Mouse (Mus musculus) lung, embryonic 16.5 days (tissue): ENCODE data around the gene Rnf10. TPM values are rescaled to one million over a fixed set of nuclear protein-coding genes. Genes with fewer than 3 reads are reported as not detected.

Experiments
- ATAC-seq: fragments of 200-750 bp; cut with Nextera tagmentation; 2 replicates; pipeline ENCODE4 v1.8.0; 2017; ENCODE audit warnings: low read depth, mild to moderate bottlenecking, moderate library complexity
- H3K27ac ChIP-seq: fragments of 300-500 bp; sonication (generic); 2 replicates; pipeline ENCODE4 v1.5.1; 2014; ENCODE audit warnings: mild to moderate bottlenecking, control low read depth, low read length
- H3K27me3 ChIP-seq: fragments of 300-500 bp; sonication (generic); 2 replicates; pipeline ENCODE4 v1.6.1; 2014; ENCODE audit warnings: low read depth, low read length, mixed read lengths; ENCODE audit not compliant: control insufficient read depth, insufficient read depth
- H3K36me3 ChIP-seq: fragments of 300-500 bp; sonication (generic); 2 replicates; pipeline ENCODE4 v1.6.1; 2014; ENCODE audit warnings: low read length; ENCODE audit not compliant: control insufficient read depth, insufficient read depth
- H3K4me1 ChIP-seq: fragments of 300-500 bp; sonication (generic); replicated peaks from 2 replicates; pipeline ENCODE4 v1.6.1; 2014; ENCODE audit warnings: low read length, mixed read lengths; ENCODE audit not compliant: control insufficient read depth, insufficient read depth
- H3K4me2 ChIP-seq: fragments of 300-500 bp; sonication (generic); 2 replicates; pipeline ENCODE4 v1.6.1; 2014; ENCODE audit warnings: low read depth, low read length, control low read depth
- H3K4me3 ChIP-seq: fragments of 300-500 bp; sonication (generic); 2 replicates; pipeline ENCODE4 v1.5.1; 2014; ENCODE audit warnings: mild to moderate bottlenecking, low read length, control low read depth
- H3K9ac ChIP-seq: fragments of 300-500 bp; sonication (generic); 2 replicates; pipeline ENCODE4 v1.6.1; 2014; ENCODE audit warnings: low read length, control low read depth
- H3K9me3 ChIP-seq: fragments of 300-500 bp; sonication (generic); 2 replicates; pipeline ENCODE4 v1.6.1; 2016; ENCODE audit warnings: low read length; ENCODE audit not compliant: control insufficient read depth
- WGBS: fragments of 180-500 bp; shearing (Covaris S2); extraction: QIAGEN DNeasy Blood & Tissue Kit; methylation state at CpG from one replicate; pipeline ENCODE4 v1.1.7; 2014; 5-methylcytosine and 5-hydroxymethylcytosine counted together
- polyA plus RNA-seq: library from polyadenylated mRNA; unstranded; fragments of >200 nt; fragmentation: Nextera tagmentation; extraction: Ambion mirVana; gene quantifications from 2 replicates; pipeline ENCODE4 v1.2.1, GENCODE M21; 2015

The Rnf10 gene
- polyA plus RNA-seq, 1 experiment from 2014 or later: 115 TPM

DNA sequence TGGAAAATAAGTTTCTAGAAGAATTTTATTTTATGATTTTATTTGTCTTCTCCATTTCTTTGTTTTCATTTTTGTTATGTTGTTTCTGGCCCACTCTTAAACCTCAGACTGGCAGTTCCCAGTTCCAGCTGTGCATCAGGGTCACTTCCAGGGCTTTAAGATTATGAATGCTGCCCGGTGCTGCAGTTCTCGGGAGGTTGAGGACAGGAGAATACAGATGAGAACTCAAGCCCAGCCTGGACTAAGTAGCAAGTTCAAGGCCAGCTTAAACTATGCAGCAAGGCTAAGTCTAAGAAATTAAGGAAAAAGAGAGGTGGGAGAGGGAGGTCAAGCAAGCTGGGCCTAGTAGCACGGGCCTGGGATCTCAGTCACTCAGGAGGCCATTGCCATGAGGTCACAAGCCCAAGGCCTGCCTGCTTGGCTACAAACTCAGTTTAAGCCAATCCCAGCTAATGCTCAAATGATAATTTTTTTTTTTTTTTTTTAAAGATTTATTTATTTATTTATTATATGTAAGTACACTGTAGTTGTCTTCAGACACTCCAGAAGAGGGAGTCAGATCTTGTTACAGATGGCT is 5.1 kb downstream of the Rnf10 start:
- 74% methylated on average over 3 of the region's 3 CpGs for WGBS
- H3K4me1 ChIP-seq: peaks cover 27% of the 10 kb centered on the region
- no peak overlapping the region for H3K9ac ChIP-seq
- no peak for ATAC-seq
- H3K27me3 ChIP-seq: no peaks in the 10 kb centered on the region
- H3K4me2 ChIP-seq: no peak overlapping the region
- no peak overlapping the region for H3K27ac ChIP-seq
- 0 out of 2 replicates have a peak, but pooled peaks cover 5% of the 10 kb centered on the region for H3K36me3 ChIP-seq
- H3K9me3 ChIP-seq: no peaks in the 10 kb centered on the region
- H3K4me3 ChIP-seq: no peak overlapping the region

DNA sequence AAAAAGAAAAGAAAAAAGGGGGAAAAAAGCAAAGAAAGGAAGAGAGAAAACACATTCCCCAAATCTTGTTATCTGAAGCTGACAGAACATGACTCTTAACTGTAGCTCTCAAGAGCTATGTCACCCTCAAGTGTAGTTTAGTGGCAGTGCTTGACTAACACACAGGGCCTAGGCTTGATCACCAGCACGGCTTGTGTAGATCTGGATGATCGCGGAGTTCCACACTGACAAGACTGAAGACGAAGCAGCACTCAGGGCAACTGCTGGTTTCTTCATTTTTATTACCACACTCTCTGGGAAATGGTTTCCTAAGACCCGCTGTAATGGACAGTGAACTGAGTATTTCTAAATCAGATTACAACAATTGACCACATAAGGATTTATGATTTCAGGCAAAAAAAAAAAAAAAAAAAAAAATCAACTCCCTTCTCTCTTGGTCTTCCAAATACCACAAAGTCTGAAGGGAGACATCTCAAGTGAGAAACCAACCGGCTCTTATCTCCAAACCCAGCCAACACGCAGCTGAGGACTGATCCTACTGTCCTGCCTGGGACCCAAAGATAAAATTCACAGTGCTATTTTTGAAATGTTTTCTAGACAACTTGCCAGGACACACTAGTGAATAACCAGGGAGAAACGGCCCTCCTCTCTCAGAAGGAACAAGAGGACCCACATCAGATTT is 5.8 kb downstream of the Rnf10 start:
- Histone ChIP-seq H3K4me3 (no peak overlapping the region), H3K9me3 (no peaks in the 10 kb centered on the region), H3K9ac (no peak overlapping the region), H3K27me3 (no peaks in the 10 kb centered on the region), H3K4me2 (no peak overlapping the region), H3K4me1 (peaks cover 27% of the 10 kb centered on the region), H3K36me3 (0 out of 2 replicates have a peak, but pooled peaks cover 5% of the 10 kb centered on the region), H3K27ac (no peak overlapping the region)
- 64% methylated on average over 8 of the region's 8 CpGs for WGBS
- ATAC-seq: no peak

DNA sequence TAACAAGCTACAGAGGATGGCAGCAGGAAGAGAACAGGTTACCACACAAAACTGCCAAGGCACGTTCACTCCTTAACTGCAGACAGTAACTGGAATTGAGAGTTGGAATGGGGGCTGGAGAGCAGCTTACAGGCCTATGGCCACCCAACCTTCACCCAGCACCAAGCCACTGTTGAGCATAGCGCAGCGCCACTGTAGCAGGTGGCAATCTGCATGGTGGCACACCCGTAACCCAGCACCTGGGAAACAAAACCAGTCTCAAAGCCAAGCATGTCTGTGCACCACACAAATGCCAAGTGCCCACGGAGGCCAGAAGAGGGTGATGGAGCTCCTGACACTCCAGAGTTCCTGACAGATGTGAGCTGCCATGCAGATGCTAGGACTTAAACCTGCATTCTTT is 6.4 kb downstream of the Rnf10 start:
- H3K36me3 ChIP-seq: 0 out of 2 replicates have a peak, but pooled peaks cover 5% of the 10 kb centered on the region
- WGBS: 88% methylated on average over 5 of the region's 5 CpGs
- no peak overlapping the region for H3K4me3 ChIP-seq
- no peaks in the 10 kb centered on the region for H3K27me3 ChIP-seq
- H3K9me3 ChIP-seq: no peaks in the 10 kb centered on the region
- H3K4me1 ChIP-seq: peaks cover 27% of the 10 kb centered on the region
- H3K27ac ChIP-seq: no peak overlapping the region
- no peak for ATAC-seq
- no peak overlapping the region for H3K4me2 ChIP-seq
- H3K9ac ChIP-seq: no peak overlapping the region

DNA sequence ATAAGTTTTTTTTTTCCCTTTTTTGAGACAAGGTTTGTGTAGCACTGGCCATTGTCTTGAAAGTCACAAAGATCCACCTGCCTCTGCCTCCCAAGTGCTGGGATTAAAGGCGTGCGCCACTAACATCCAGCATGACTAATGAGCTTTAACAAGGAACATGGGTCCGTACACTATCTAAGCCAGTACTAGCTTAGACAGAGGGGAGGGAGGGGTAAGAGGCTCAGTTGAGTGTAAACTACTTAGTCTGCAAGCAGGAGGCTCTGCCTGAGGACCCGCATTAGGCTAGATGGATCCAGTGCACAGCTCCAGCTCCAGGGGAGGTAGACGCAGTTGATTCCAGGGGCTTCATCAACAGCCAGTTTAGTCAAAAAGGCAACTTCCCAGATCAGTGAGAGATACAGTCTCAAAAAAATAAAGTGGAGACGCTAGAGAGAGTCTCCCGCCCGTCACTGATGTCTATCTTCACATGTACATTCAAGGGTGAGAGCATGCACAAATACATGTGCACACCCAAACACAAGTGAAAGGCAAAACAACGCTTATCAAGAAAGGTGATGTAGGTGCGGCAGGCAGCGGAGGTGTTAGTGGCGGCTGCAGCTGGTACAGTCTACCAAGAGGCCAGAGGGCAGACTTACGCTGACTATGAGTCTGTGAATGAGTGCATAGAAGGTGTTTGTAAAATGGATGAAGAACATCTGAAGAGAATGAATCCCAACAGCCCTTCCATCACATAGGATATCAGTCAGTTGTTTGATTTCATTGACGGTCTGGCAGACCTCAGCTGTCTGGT is 10.0 kb downstream of the Rnf10 start:
- Histone ChIP-seq H3K27me3 (no peaks in the 10 kb centered on the region), H3K27ac (no peak overlapping the region), H3K36me3 (peaks cover 17% of the 10 kb centered on the region), H3K4me2 (no peak overlapping the region), H3K9me3 (no peaks in the 10 kb centered on the region), H3K9ac (no peak overlapping the region), H3K4me1 (peaks cover 3% of the 10 kb centered on the region; the same call in 1 of the 2 replicates), H3K4me3 (no peak overlapping the region)
- WGBS: 85% methylated on average over 14 of the region's 14 CpGs
- no peak for ATAC-seq

DNA sequence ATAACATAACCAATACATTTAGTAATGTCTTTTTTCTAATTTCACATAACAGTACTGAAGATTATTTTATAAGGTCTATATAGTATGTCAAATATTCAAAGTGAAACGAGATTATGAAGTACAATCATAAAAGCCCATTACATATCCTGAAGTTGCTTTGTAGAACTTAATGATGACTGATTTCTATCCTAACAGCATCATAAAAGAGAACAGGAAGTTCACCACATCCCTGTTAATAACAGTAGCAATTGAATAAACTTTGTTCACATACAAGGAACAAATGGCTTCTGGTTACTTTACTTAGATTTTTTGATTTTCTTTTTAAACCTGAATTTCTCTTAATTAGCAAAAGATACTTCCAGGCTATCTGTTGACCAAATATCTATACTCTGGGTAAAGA is 10.8 kb downstream of the Rnf10 start:
- Histone ChIP-seq H3K4me1 (no peaks in the 10 kb centered on the region), H3K27ac (no peak overlapping the region), H3K36me3 (peaks cover 23% of the 10 kb centered on the region), H3K27me3 (no peaks in the 10 kb centered on the region), H3K4me2 (no peak overlapping the region), H3K4me3 (no peak overlapping the region), H3K9me3 (no peaks in the 10 kb centered on the region), H3K9ac (no peak overlapping the region)
- ATAC-seq: no peak
- WGBS: 71% methylated on average over 1 of the region's 1 CpGs

DNA sequence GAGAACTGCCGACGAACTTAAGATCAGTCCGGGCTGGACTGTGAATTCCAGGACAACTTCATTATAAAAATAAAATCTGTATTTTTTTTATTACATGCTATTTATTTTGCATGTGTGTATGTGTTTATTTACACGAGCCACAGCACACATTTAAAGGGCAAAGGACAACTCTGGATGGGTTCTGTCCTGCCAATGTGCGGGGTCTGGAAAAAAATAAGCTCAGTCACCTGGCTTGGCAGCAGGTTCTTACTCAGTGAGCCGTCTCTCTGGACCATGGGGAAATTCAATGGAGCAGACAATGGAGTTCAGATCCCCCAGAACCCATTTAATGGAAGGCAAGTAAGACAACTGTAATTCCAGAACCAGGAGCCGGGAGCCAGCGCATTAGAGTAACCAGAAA is 11.6 kb downstream of the Rnf10 start:
- Histone ChIP-seq H3K9me3 (no peaks in the 10 kb centered on the region), H3K4me3 (no peak overlapping the region), H3K36me3 (peaks cover 30% of the 10 kb centered on the region), H3K4me2 (no peak overlapping the region), H3K4me1 (no peaks in the 10 kb centered on the region), H3K9ac (no peak overlapping the region), H3K27me3 (no peaks in the 10 kb centered on the region), H3K27ac (no peak overlapping the region)
- ATAC-seq: no peak
- 88% methylated on average over 8 of the region's 8 CpGs for WGBS

DNA sequence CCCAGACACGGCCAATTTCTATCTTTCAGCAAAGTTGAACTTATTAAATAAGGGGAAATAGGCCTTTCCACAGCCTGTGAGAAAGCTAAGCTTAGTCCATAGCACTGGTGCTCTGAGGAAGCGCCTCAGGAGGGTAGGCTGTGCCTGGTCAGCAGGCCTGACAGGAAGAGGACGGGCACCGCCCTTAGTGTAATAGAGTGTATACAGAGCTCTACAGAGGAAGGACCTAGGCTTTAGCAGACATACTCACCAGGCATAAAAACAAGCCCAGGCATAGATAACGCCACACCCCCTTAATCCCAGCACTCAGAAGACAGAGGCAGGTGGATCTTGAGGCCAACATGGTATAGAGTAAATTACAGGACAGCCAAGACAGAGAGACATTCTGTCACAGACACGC is 12.3 kb downstream of the Rnf10 start:
- 73% methylated on average over 6 of the region's 6 CpGs for WGBS
- Histone ChIP-seq H3K27me3 (no peaks in the 10 kb centered on the region), H3K4me2 (no peak overlapping the region), H3K9ac (no peak overlapping the region), H3K4me1 (no peaks in the 10 kb centered on the region), H3K4me3 (no peak overlapping the region), H3K9me3 (no peaks in the 10 kb centered on the region), H3K27ac (no peak overlapping the region), H3K36me3 (peaks cover 36% of the 10 kb centered on the region)
- ATAC-seq: no peak

DNA sequence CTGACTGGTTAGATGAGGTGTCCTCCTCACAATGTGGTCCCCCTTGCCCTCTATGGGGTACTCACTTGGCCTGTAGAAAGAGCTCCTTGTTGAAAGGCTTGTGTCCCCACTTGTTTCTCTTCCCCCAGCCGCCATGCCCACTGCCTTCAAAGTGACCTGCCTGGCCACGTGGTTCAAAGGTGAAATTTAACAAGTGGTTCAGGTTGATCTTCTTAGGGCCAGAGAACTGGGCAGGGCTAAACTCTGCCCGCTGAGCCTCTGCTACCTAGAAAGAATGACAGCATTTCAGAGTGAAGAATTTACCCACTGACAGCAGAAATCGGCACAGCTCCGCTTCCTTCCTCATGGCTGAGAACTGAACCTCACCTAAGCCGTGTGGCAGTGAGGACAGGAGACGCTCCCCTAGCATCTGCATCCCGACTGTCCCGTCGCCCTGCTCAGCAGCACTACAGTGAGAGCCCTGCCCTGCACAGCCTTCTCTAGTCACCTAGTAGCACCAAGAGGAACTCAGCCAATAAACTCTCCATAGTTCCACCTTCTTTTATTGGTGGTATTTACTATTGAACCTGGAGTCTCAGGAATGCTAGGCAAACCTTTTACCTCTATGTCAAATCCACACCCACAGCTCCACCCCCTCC is 15.7 kb downstream of the Rnf10 start:
- H3K36me3 ChIP-seq: peaks cover 36% of the 10 kb centered on the region
- H3K27me3 ChIP-seq: no peaks in the 10 kb centered on the region
- no peak overlapping the region for H3K4me2 ChIP-seq
- no peak for ATAC-seq
- no peak overlapping the region for H3K4me3 ChIP-seq
- no peak overlapping the region for H3K27ac ChIP-seq
- H3K9ac ChIP-seq: no peak overlapping the region
- H3K9me3 ChIP-seq: no peaks in the 10 kb centered on the region
- 88% methylated on average over 10 of the region's 10 CpGs for WGBS
- H3K4me1 ChIP-seq: no peaks in the 10 kb centered on the region

DNA sequence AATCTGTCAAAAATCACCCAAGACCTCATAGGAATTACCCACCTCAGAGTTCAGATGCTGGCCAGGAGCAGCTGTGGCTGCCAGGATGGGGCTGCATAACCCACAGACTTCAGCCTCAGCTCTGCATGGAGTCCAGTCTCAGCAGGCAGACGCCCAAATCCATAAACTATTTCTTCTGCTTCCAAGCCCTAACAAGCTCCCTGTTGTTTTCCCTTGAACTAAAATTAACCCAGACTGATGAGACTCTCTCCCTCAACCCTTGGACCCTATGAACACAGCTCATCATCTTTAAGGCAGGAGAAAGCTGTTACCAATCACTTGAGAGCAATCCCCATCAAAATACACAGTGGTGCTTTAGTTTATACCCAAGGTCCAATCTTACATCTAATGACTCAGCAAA is 17.2 kb downstream of the Rnf10 start:
- Histone ChIP-seq H3K4me2 (no peak overlapping the region), H3K4me1 (no peaks in the 10 kb centered on the region), H3K9ac (no peak overlapping the region), H3K27ac (no peak overlapping the region), H3K27me3 (no peaks in the 10 kb centered on the region), H3K36me3 (peaks cover 47% of the 10 kb centered on the region), H3K4me3 (no peak overlapping the region), H3K9me3 (no peaks in the 10 kb centered on the region)
- ATAC-seq: no peak
- 70% methylated on average over 1 of the region's 1 CpGs for WGBS
